Mouse (Mus musculus): ENCODE results near the gene Ccl27a. TPM values are rescaled to one million over a fixed set of nuclear protein-coding genes. Genes with fewer than 3 reads are reported as not detected.
"Not testable (repeated sequence)": the region's sequence is repeated elsewhere in the genome, so short reads cannot be mapped to it uniquely, and the experiment has no call there.

Gene Ccl27a
- polyA plus RNA-seq, 1 experiment from 2014 or later = 21.3 TPM

- not testable (repeated sequence) for H3K27ac ChIP-seq (replicated peaks); H3K4me1 ChIP-seq (replicated peaks; ENCODE audit: control insufficient read depth, insufficient read depth); H3K9me3 ChIP-seq (ENCODE audit: control insufficient read depth, low read length); H3K27me3 ChIP-seq (ENCODE audit: control insufficient read depth, insufficient read depth, low read length); ATAC-seq (ENCODE audit: low FRiP score, low TSS enrichment); H3K36me3 ChIP-seq (ENCODE audit: control insufficient read depth, insufficient read depth, low read length); H3K4me3 ChIP-seq (ENCODE audit: low read depth, low read length); H3K4me2 ChIP-seq (replicated peaks; ENCODE audit: low read depth); H3K9ac ChIP-seq (ENCODE audit: low read length)
- 66% methylated on average over 10 of the region's 10 CpGs for WGBS
- DNase-seq (ENCODE audit: low spot score) = peak; percentile 45
Measured at GRCm38 (mm10) chr4:41767301-41767700, 6.7 kb downstream of the Ccl27a start.

DNA sequence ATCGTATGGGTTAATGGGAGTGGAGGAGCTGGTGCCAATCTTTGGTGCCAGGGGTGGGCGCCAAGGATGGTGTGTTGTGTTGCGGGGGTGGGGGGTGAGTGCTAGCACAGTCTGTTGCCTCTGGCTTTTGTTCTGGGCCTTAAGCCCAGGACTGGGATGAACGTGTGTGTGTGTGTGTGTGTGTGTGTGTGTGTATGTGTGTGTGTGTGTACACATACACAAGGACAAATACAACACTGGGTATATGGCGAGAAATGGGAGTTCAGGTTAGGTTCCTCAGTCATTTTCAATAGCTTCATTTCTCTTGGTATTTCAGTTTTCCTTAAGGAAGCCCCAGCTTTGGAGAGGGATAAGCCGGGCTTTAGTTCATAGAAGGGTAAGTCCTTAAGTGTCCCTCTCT lies 10.9 kb downstream of the Ccl27a start:
- not testable (repeated sequence) for H3K9ac ChIP-seq (ENCODE audit: low read length); ATAC-seq (ENCODE audit: low FRiP score, low TSS enrichment); H3K4me3 ChIP-seq (ENCODE audit: low read depth, low read length); DNase-seq (ENCODE audit: low spot score); H3K36me3 ChIP-seq (ENCODE audit: control insufficient read depth, insufficient read depth, low read length); H3K27ac ChIP-seq (replicated peaks); H3K27me3 ChIP-seq (ENCODE audit: control insufficient read depth, insufficient read depth, low read length); H3K4me2 ChIP-seq (replicated peaks; ENCODE audit: low read depth); H3K9me3 ChIP-seq (ENCODE audit: control insufficient read depth, low read length)
- peaks cover 11% of the 10 kb centered on the region; the same call in 1 of the 2 replicates for H3K4me1 ChIP-seq (replicated peaks; ENCODE audit: control insufficient read depth, insufficient read depth)
- WGBS = 69% methylated on average over 3 of the region's 6 CpGs

DNA sequence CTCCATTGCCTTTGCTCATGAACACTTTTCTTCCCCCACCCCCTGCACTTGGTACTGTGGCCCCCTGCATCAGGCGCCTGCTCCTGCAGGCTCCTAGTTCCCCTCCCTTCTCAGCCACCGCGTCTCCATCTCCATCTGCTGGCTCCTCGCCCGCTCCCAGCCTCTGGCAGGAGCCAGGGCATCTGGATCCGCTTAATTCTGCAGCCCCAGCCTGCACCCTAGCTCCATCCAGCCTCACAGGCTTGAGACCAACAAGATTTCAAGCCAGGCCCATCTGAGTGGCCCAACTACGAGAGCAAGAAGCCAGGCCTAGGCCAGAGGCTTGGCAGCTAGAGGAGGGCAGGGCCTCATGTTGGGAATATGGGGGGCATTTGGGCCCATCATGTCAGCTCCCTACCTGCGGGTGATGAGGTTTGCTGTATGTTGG lies 11.3 kb downstream of the Ccl27a start:
- WGBS = 32% methylated on average over 8 of the region's 8 CpGs
- H3K36me3 ChIP-seq (ENCODE audit: control insufficient read depth, insufficient read depth, low read length); ATAC-seq (ENCODE audit: low FRiP score, low TSS enrichment); H3K9me3 ChIP-seq (ENCODE audit: control insufficient read depth, low read length); DNase-seq (ENCODE audit: low spot score); H3K27me3 ChIP-seq (ENCODE audit: control insufficient read depth, insufficient read depth, low read length); H3K4me3 ChIP-seq (ENCODE audit: low read depth, low read length): not testable (repeated sequence)
- peak overlapping the region; percentile 27; the same call in 1 of the 2 replicates for H3K9ac ChIP-seq (ENCODE audit: low read length)
- H3K27ac ChIP-seq (replicated peaks) = peak overlapping the region; percentile 89; the same call in 1 of the 2 replicates
- H3K4me1 ChIP-seq (replicated peaks; ENCODE audit: control insufficient read depth, insufficient read depth) = peaks cover 11% of the 10 kb centered on the region; the same call in 1 of the 2 replicates
- H3K4me2 ChIP-seq (replicated peaks; ENCODE audit: low read depth) = peak overlapping the region; percentile 59

DNA sequence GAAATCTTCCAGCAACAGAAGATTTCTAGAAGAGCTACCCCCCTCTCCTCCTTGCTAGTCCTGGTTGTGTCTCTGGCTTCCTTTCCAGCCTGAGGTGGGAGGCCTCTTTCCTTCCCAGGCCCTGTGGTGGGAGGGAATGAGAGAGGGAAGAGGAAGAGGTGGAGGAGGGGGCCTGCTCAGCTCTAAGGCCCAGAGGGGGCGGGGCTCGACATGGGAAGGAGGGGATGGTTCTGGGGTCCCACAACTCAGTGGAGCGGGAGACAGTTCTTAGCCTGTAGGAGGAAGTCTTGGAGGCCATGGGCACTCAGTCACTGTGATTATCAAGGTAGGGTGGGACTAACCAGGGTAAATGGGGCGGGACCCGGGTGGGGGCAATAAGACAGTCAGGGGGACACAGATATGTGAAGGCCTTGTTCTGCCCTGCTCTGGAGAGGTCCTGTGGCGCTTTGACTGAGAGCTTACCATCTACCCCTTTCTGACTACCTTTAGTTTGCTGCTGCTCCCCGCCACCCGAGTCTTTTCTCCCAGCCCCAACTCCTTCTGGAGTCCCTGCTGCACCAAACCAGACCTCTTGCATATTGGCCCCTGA lies 11.9 kb downstream of the Ccl27a start:
- Histone ChIP-seq H3K27me3 (ENCODE audit: control insufficient read depth, insufficient read depth, low read length) (no peaks in the 10 kb centered on the region), H3K4me2 (replicated peaks; ENCODE audit: low read depth) (peak overlapping the region; percentile 59), H3K4me3 (ENCODE audit: low read depth, low read length) (peak overlapping the region; percentile 4; the same call in 1 of the 2 replicates), H3K27ac (replicated peaks) (peak overlapping the region; percentile 89), H3K36me3 (ENCODE audit: control insufficient read depth, insufficient read depth, low read length) (peaks cover 5% of the 10 kb centered on the region; the same call in 1 of the 2 replicates), H3K9ac (ENCODE audit: low read length) (peak overlapping the region; percentile 27; the same call in 1 of the 2 replicates), H3K4me1 (replicated peaks; ENCODE audit: control insufficient read depth, insufficient read depth) (peaks cover 11% of the 10 kb centered on the region; the same call in 1 of the 2 replicates), H3K9me3 (ENCODE audit: control insufficient read depth, low read length) (no peaks in the 10 kb centered on the region)
- 0 out of 2 replicates have a peak, but pooled peaks have one; percentile 9 for ATAC-seq (ENCODE audit: low FRiP score, low TSS enrichment)
- DNase-seq (ENCODE audit: low spot score) = peak; percentile 33
- WGBS = 51% methylated on average over 8 of the region's 8 CpGs
- no peak for TF ChIP-seq CTCF (IDR thresholded peaks at IDR 0.05; ENCODE audit: low read depth)
- no peak for TF ChIP-seq EP300 (optimal IDR thresholded peaks at IDR 0.05)

- Histone ChIP-seq H3K9ac (ENCODE audit: low read length) (no peak overlapping the region), H3K4me2 (replicated peaks; ENCODE audit: low read depth) (peak overlapping the region; percentile 59), H3K36me3 (ENCODE audit: control insufficient read depth, insufficient read depth, low read length) (peaks cover 5% of the 10 kb centered on the region; the same call in 1 of the 2 replicates), H3K4me1 (replicated peaks; ENCODE audit: control insufficient read depth, insufficient read depth) (peaks cover 11% of the 10 kb centered on the region; the same call in 1 of the 2 replicates), H3K27ac (replicated peaks) (peak overlapping the region; percentile 89), H3K9me3 (ENCODE audit: control insufficient read depth, low read length) (no peaks in the 10 kb centered on the region), H3K27me3 (ENCODE audit: control insufficient read depth, insufficient read depth, low read length) (no peaks in the 10 kb centered on the region), H3K4me3 (ENCODE audit: low read depth, low read length) (peak overlapping the region; percentile 43; the same call in 1 of the 2 replicates)
- TF ChIP-seq CTCF (IDR thresholded peaks at IDR 0.05; ENCODE audit: low read depth) (no peak), EP300 (optimal IDR thresholded peaks at IDR 0.05) (no peak)
- DNase-seq (ENCODE audit: low spot score) (no peak), ATAC-seq (ENCODE audit: low FRiP score, low TSS enrichment) (no peak)
Measured at GRCm38 (mm10) chr4:41761680-41762079, 12.4 kb downstream of the Ccl27a start.

DNA sequence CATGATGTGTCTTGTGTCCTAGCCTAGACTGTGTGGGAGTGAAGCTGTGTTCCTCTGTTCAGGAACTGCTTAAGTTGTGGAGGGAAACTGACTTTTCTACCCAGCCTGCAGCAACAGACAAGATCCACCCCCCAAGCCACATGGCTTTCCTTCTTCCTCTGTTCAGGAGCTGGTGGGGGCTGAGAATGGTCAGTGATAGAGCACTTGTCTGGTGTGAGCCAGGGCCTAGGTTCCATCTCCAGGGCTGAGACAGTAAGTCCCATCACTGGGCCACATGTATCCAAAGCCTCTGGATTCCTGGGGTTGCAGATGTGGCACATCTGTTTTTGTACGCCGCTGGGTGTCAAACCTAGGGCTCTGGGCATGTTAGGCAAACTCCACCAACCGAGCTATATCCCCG lies 13.1 kb downstream of the Ccl27a start:
- WGBS = 45% methylated on average over 4 of the region's 4 CpGs
- Histone ChIP-seq H3K9ac (ENCODE audit: low read length) (peak overlapping the region; percentile 56), H3K4me2 (replicated peaks; ENCODE audit: low read depth) (peak overlapping the region; percentile 59), H3K4me3 (ENCODE audit: low read depth, low read length) (peak overlapping the region; percentile 43), H3K36me3 (ENCODE audit: control insufficient read depth, insufficient read depth, low read length) (peaks cover 5% of the 10 kb centered on the region; the same call in 1 of the 2 replicates), H3K9me3 (ENCODE audit: control insufficient read depth, low read length) (no peaks in the 10 kb centered on the region), H3K4me1 (replicated peaks; ENCODE audit: control insufficient read depth, insufficient read depth) (peaks cover 11% of the 10 kb centered on the region; the same call in 1 of the 2 replicates), H3K27me3 (ENCODE audit: control insufficient read depth, insufficient read depth, low read length) (no peaks in the 10 kb centered on the region), H3K27ac (replicated peaks) (peak overlapping the region; percentile 89)
- TF ChIP-seq EP300 (optimal IDR thresholded peaks at IDR 0.05) (no peak), CTCF (IDR thresholded peaks at IDR 0.05; ENCODE audit: low read depth) (no peak)
- DNase-seq (ENCODE audit: low spot score) (no peak), ATAC-seq (ENCODE audit: low FRiP score, low TSS enrichment) (peak; percentile 5; the same call in 1 of the 2 replicates)

Measured in stomach, postnatal 0 days (tissue).